In genomic region chr3:115996929-115997328, GRCm38 (mm10) we compare ENCODE assay signal across 14 mouse cellular contexts.
"Had no signal": no experiment of that assay in that cellular context is flagged by ENCODE, and none has a peak within 500 bp of the region (broad histone marks: within the 10 kb centered on the region; RNA-seq: fewer than 3 reads in every experiment).

No protein-coding gene starts in this region.

- DNase-seq: lung, adult 18-20 months; lung, embryonic 14.5 days; lung, postnatal 10 days; lung, postnatal 4 days; right cerebral cortex, postnatal 25 days; right cerebral cortex, postnatal 4 days; spleen, adult 18-20 months; thymus, adult 18-20 months; thymus, postnatal 14 days; thymus, postnatal 36 days had no signal

- ATAC-seq: midbrain, embryonic 13.5 days; midbrain, embryonic 15.5 days had no signal

- H3K27me3 ChIP-seq: megakaryocyte, embryonic 14.5 days; midbrain, embryonic 13.5 days; midbrain, embryonic 15.5 days; neural tube, embryonic 12.5 days had no signal
